Mouse (Mus musculus): ENCODE measurements around the gene Epn3.

The Epn3 gene

DNA sequence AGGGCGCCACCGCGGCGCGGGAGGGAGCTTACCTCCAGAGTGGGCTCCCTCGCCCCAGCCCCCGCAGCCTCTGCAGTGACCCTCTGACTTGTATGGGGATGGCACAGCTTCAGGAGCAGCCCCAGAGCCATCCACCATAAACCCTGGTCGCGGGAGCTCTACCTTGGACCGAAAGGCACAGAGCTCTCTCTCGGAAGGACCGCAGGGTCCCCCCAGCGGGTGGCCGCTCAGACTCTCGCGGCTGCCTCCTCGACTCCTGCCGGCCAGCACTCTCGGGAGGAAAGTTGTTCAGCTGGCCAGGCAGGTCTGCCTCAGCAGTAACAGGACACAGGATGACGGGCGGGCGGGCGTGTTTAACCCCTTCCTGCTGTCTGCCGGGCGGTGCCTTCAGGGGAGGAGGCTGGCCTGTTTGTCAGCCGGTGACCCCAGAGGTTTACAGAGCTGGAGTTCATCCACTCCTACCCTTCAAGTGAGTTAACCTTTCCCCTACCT, at the start of gene Epn3:
Gene Epn3, minus strand, starts transcription at position 314 of the 492 bp plus-strand sequence.
- no peak for DNase-seq (ENCODE audit: low read depth)

DNA sequence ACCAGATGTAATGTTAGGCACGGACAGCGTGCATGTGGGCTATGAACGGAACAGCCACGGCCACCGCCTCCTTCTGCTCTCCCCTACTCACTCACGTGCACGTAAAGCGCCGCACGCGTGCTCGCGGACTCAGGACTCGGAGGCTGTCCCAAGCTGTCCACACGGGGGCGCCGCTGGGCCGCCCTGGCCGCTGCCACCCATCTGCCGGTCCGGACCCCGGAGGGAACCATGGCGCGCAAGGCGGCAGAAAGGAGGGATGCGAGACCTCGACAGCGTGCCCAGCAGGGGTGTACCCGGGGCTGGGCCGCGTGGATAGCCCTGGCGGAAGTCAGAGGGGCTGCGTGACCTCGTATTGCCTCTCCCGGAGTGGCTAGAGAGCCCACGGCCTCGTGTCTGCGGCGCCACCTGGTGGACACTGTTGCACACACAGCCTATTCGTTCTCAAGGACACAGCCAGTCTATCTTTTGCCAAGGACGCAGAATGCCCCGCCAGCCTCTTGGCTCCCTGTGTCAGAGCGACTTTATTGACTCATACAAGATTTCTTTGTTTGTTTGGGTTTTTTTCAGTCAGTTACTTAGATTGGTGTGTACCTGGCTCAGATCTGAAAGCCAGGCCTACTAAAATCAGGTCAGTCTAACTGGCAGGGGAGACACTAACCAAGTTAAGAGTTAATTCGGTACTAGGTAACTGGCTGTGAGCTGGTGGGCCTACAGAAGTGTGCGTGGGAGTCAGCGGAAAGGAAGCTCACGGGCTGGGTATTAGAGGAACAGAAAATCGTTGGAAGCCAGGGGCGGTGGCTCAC, 49.3 kb upstream of the Epn3 start, which contains the start of gene Rsad1:
Gene Rsad1, minus strand, starts transcription at position 368 of the 803 bp plus-strand sequence.
- DNase-seq (ENCODE audit: low read depth): peak; percentile 96

DNA sequence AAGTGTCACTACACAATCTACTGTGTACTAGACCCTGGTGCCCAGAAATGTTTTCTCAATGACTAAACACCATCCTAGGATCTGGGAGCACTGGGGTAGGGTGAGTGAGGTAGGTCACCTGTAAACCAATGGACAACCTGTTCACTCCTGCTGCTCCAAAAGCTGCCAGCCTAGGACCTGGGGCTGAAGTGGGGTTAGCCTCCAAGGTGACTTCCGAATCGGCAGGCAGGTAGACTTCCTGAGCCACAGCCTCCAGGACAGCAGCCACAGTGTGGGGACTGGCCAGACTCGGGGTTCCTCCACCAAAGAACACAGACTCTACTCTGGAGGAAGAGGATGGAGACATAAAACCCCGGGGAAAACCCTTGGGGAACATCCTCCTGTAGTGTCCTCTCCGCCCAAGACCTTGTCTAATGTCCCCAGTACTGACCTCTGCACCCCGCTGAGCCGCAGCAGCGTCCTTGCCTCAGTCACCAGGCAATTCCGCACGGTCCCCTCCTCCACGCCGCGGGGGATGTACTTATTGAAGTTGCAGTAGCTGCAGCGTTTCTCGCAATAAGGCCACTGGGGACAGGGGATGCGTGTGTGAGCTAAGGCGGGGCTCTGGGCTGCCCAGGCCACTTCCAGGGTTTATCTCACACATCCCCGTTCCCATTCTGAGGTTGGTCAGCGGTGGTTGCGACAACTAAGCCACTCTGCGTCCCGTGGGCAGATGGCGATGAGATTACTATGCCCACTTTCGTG, 48.4 kb upstream of the Epn3 start:
- no peak for DNase-seq (ENCODE audit: low read depth)

DNA sequence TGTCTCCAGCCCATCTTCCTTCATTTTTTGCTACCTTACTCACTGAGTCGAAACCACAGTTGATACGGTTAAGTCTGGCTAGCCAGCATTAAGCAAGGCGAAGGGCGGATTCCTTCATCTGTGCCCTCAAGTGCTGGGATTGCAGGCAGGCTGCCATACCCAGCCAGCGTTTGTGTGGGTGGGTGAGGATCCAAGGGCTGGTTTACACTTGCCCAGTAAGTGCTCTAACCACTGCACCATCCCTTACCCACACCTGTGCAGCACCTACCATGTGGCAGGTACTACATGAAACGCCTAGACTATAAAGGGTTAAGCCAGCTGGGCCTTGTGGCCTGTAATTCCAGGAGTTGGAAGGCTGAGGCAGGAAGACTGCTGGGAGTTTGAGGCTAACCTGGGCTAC, 47.5 kb upstream of the Epn3 start:
- no peak for DNase-seq (ENCODE audit: low read depth)

DNA sequence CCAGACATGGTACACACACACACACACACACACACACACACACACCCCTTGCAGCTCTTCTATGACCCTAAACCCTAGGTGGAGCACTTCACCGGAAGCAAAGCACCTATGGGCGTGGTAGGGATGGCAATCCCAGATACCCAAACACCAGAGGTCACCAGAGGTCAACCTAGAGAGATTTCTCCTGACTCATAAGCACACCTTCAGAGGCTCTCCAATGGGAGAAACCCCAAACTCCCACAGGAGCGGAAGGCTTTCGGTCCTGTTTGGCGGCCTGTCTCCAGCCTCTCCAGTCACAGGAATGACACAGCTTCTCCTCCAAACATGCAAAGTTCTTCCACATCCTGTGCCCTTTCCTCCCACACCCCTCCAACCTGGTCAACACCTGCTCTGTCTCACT, 46.6 kb upstream of the Epn3 start:
- DNase-seq (ENCODE audit: low read depth): no peak

DNA sequence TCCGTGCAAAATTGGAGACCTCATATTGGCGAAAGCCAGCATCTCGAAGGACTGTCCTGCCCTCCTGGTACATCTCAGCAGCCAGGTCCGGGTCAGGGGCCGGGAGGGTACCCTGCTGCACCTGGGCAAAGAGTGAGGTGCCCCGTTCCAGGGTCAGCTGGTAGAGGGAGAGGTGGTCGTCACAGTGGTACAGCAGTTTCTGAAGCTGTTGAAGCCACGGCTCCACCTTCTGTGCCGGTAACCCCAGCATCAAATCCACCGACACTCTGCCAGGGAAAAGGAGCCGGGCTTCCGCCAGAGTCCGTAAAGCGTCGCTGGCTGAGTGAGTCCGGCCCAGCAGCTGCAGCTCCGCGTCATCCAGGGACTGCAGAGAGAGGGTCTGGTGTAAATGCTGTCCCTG, 44.6 kb upstream of the Epn3 start:
- DNase-seq (ENCODE audit: low read depth): no peak

DNA sequence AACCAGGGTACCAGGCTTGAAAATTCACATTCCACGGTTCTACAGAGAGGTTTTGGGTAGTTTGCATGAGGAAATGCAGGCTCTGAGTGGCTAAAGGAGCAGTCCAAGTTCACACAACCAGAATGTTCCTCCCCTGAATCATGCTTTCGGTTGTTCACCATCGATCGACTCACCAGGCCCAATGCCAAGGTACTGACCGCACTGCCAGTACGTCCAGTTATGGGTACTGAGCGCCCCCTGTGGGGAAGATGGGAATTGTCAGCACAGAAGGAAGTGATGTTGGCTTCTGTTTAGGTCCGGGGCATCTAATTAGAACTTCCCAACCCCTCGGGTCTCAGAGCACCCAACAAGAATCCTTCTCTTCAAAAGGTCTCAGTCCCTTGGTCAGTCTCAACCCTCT, 44.2 kb upstream of the Epn3 start:
- peak; percentile 70 for DNase-seq (ENCODE audit: low read depth)

DNA sequence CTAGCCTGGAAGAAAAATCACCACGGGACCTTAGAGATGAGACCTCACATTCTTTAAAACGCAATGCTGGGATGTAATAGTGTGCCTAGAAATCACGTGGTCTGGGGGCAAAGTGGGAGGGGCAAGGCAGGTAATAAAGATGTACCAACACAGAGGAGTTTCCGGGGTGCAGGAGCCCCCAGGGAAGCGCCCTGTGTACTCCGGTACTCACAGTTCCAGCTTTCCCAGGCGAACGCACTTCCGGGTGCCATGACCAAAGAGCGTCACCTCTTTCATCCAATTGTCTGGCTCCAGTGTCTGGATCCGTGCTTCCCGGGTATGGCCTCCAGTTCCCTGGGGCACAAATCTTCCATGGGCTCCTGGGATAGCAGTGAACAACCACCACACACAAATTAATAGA, 43.6 kb upstream of the Epn3 start:
- DNase-seq (ENCODE audit: low read depth): no peak

DNA sequence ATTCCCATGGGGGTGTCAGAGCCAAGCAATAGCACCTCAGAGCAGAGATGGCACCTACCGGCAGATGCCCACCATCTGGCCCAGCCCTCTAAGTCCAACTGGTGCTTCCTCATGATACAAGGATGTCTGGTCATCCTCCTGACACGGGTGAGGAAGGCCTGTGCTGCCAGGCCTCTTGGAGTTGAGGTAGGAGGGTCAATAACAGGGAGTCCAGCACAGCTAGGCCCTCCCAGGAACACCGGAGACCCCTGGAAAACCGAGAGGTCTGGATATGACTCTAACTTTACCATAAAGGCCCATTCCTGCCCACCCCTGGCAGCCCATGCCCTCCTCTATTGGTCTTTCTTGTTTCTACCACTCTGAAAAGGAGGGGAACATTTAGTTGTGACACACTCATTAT, 42.6 kb upstream of the Epn3 start:
- DNase-seq (ENCODE audit: low read depth): no peak

DNA sequence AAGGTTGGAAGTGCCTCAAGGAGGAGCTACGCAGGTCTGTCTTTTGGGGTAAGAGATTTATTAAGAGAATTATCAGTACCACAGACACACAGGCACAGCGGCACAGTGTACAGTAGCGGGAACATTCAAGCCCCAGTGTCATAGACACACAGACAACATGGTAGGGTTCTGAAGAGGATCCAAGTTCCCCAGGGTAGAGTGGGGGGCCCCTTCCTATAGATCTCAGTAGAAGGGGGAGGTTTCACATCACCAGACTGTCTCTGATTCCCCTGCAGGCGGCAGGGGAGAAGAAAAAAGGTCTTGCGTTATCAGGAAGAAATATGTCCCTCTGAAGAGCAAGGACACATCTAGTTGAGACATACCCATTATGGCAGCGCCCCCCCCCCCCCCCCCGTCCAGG, 40.0 kb upstream of the Epn3 start:
- DNase-seq (ENCODE audit: low read depth): no peak

DNA sequence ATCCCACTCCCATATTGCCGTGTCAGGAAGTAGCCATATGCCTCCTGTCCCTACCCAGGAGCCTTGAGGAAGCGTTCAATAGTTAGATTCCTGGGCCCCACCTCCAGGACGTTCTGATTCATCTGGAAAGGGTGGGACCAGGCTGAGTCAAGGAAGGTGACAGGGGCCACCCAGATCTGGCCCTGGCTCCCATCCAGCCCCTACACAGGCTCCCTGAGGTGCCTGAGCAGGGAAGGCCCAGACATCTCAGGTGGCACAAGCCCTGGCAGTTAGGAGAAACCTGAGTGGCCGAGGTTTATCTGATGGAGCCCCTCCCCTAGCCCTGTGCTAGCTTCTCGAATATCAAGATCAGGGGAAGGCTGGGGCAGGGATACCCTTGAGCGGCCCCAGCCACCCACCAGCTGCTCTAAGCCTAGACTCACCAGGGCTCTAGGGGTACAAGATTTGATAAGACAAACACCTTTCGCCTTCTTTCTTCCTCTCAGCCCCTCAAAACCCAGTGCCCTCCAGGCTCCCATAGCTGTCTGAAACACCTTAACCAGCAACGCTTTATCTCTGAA, 39.0 kb upstream of the Epn3 start:
- no peak for DNase-seq (ENCODE audit: low read depth)

DNA sequence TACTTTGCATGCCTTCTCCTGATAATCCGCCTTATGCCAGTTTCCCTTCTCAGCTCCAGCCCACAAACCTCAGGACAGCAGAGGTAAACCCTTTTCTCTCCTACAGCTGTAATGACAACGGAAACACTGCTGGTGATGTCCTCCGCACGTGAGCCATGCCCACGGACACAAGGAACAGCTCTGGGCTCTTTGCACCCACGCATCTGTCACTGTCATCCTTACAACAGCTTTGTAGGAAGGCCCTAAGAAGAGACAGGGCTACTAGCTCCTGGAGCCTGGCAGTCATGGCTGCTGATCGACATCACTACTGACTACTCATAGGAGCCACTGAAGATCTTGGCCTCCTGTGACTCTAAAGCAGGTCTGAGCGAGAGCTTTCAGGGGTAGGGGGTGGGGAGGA, 33.4 kb upstream of the Epn3 start:
- no peak for DNase-seq (ENCODE audit: low read depth)

DNA sequence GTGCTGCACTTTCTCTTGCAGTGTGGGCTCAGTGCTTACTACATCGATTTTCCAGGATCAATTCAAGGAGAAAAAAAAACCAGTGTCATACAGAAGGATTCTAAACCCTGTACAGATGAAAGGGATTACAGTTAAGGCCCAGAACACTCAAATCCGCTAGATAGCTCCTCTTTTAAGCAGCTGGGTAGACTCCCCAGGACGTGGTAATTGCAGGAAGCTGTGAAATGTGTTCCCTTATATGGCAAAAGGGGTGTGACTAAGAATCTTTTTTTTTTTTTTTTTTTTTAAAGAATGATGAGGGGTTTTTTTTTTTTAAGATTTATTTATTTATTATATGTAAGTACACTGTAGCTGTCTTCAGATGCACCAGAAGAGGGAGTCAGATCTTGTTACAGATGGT, 29.1 kb upstream of the Epn3 start:
- DNase-seq (ENCODE audit: low read depth): peak; percentile 26

DNA sequence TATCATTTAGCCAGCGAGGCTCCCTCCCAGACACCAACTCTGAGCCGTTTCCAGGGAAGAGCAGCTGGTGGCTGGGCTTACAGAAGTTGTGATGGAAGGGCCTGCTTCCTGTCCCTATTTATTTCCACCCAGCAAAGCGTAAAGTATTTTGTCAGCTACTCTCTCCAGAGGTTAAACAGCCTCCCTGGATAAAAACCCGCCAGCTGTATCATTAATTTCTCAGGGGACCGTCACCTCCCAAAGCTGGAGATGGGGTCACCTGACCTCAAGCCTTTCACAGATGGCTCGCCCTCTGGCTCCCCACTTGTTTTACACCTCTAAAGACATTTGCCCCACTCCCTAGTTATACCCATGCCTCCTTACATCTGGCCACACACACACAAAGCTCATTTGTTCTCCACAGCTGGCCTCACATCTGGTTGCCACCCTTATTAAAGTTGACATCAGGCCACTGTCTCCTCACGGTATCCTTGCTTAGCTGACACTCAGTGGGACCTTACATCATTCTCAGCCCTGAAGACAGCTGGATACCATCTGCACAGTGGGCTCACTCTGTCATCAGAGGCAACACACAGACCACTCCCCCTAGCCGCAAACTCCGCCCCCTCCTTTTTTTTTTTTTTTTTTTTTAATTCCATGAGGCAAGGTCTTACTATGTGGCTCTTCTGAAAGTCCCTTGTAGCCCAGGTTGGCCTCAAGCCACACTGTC, 26.6 kb upstream of the Epn3 start:
- DNase-seq (ENCODE audit: low read depth): peak; percentile 33

DNA sequence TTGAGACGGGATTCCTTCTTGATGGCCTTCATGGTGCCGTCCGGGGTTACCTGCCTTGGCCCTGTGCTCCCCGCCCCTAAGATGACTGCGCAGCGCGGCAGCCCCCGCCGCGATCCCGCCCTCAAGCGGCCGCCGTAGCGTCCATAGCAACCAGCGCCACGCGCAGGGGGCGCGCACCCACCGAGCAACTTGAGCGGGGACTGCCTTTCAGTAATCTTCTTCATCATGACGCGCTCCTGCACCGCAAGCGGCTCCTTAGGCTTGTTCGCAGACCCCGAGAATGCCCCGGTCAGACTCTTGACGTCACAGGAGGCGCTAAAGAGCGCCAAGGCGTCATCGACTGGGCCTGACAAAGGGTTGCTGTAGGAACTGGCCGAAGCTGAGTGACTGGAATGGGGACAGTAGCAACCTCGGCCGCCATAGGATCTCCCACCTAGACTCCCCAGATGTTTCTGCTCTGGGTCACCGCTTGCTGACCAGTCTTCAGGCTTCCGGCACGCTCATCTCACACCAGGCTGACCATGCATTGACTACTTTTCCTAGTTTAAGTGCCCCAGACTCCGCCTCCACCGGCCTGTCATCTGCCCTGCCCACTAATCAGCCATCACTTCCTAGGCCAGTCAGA, 21.6 kb upstream of the Epn3 start, which contains the start of gene Mycbpap:
Gene Mycbpap, minus strand, starts transcription at position 524 of the 625 bp plus-strand sequence.
- DNase-seq (ENCODE audit: low read depth): peak; percentile 50

DNA sequence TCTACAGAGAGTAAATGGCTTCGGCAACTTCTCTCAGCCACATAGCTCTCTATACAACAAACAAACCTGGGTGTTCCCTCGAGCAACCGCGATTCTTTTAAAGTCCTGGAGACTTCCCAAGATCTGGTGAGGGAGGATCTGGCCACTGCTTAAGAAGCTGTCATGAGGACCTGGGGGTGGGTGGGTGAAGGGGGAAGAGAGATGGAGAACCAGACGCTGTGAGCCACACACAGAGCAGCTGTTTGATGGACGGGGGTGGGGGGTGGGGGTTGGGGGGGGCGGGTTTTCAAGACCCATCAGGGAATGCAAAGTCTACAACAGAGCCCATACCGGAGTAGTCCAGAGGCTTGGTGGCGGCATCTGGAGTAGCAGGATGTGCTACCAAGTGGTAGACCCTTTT, 13.7 kb upstream of the Epn3 start:
- DNase-seq (ENCODE audit: low read depth): no peak

DNA sequence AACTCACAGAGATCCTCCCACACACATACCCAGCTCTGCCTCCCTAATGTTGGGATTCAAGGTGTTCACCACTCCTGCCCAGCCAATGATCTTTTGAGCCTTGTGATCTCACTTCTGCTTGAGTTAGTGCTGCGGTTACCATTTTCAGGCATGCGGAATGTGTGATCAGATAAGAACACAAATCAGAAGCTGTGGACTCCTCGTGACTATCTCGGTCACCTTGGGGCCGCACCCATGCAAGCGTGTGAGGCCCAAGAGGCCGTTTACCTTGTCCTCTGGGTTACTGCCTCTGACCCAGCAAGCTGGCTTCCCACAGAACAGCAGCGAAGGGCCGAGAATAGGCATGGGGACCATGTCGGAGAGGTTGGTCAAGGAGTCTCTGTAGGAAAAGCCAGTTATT, 9.2 kb upstream of the Epn3 start:
- DNase-seq (ENCODE audit: low read depth): no peak

DNA sequence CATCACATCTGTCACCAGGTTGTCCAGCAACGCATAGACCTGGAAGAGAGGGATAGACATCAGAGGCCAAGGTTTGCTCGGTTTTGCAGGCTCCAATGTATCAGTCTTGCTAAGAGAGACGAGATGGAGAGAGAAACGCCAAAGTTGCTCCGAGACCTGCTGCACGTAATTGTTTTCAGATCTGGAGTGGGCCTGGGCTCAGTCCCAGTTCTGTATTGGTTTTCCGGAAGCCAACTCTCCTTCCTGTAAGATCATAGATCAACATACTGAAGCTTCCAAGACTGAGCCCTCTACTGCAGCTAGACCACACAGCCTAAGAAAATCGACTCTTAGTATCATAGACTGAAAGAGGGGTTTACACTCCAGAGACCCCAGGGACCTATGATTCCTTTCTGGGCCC, 1.7 kb upstream of the Epn3 start:
- no peak for DNase-seq (ENCODE audit: low read depth)

DNA sequence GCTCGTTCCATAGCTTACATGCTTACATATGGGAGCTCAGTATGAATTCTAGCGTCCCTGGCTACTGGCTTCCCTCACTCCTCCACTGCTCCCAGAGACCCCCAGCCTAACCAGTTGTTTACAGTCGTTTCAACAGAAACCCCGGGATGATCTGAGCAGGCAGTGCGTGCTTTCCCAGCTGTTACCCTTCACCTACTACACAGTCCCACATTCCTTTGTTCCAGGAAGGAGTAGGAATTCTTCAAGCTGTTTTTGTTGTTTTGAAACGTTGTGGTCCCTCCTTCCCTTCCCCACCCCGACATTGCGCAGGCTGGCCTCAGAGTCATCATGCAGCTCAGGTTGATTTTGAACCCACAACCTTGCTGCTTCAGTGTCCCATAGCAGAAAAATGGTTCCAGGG, 588 bp upstream of the Epn3 start:
- DNase-seq (ENCODE audit: low read depth): no peak

DNA sequence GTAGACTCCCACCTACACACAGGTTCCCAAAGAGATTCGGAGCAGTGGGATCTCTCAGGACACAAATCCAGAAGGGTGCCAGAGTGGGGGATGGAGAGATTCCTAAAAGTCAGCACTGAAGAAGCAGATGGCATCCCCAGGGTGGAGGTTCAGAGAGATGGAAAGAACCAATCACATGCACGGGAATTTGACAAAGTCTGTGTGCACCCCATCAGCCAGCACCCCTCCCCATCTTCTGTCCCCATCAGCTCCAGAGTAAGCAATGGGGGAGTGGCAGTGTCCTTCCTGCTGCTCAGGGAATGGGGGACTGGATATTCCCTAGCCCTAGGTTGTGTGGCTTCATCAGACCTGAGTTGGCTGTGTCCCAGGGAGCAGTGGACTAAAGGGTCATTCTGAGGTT, 739 bp downstream of the Epn3 start:
- no peak for DNase-seq (ENCODE audit: low read depth)

DNA sequence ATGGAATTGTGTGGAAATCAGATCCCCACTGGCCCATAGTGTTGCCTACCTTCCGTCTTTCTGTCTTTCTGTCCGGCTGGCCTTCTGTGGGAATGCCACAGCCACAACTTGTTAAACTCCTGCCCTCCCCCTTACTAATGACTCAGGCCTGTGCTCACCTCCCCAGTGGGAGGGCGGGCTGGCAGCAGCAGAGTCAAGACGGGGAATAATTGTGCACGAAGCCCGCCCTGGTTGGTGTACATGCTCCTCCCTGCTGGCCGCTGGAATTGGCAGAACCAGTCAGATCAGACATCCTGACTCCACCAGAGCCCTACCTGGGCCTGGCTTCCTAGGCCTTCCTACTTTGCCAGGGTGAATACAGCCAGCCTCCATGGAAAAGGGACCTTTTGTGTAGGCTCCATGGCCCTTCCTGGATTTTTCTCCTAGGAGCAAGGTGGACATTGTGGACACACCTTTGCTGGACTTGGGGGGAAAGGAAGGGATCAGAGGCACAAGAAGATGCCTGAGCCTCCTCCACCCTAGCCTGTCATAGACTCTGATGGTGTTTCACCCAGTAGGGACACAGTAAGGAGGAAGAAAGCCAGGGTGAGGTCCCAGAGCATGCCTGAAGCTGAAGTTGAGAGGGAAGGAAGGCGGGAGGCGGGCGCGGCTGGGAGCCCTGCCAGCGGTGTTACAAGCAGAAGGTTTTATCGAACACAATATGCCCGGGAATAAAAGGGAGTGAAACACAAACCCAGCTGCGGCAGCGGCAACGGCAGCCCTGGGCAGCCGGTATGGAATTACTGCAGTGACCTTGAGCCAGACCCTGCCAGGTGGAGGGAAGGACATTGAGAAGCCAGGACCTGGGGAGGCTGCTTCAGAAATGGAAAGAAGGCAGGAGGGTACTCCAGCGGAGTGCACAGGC, 1.4 kb downstream of the Epn3 start:
- DNase-seq (ENCODE audit: low read depth): no peak
